Mouse (Mus musculus): Measurements from ENCODE around the gene Gm5127.

Gene Gm5127

GRCm38 (mm10) chrX:106582886-106583285 lies at the start of gene Gm5127:
Gene Gm5127 (plus strand): TSS chrX:106583186.
- no peak for DNase-seq (ENCODE audit: low spot score in 2 of 2)

DNA sequence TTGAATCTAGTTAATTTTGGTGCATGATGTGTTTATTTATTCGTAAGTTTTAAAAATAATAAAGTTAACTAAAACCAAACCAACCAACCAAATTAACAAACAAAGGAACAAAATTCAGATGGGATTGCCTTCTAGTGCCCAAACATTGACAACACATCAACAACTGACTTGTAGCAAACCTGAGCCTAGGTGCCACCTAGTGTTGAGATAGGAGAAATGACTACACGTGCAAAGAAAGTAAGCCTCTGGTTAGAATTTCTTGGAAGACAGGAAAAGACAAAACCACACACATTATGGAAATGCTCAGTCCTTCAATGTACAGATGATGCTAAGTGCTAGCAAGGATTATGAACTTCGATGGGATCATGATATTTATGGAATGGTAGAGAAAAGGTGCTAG lies 46.6 kb upstream of the Gm5127 start:
- no peak for DNase-seq (ENCODE audit: low spot score in 2 of 2)

GRCm38 (mm10) chrX:106555457-106555856 lies 27.5 kb upstream of the Gm5127 start:
- DNase-seq (ENCODE audit: low spot score in 2 of 2), result no peak

DNA sequence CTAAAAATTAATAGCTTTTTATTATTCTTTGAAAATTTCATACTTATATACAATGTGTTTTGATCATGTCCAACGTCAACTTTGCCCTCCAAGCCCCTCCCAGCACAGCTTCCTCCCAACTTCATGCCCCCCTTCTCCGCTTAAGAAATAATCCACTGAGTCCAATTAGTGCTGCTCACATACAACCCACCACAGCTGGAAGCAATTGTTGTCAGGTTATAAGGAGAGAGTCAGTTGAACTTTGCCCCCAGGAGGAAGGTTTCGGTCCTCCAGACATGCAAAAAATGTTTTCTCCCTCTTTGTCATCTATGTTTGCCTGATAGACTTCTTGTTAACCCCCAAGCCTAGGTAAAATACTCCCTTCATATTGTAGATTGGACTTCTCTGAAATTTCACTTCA lies 4.0 kb upstream of the Gm5127 start:
- no peak for DNase-seq (ENCODE audit: low spot score in 2 of 2)

- DNase-seq (ENCODE audit: low spot score in 2 of 2), result no peak
These were observed 2.6 kb upstream of the Gm5127 start for GRCm38 (mm10) chrX:106580410-106580809.

DNA sequence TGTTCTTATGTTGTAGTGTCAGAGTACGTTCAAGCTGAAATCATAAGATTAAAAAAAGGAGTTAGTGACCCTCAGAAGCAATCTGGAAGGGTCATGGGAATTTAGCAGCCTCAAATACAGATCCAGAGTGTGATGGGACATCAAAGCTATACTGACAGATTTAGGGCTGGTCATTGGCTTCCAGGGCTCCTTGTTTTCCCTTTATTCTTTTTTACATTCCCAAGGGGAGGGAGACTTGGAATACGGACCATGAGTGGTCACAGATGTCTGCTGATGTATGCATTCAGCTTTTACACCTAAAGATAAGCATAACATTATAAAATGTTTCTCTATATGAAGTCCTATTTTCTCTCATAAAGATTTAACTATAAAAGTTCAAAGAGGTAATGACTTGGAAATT lies 789 bp upstream of the Gm5127 start:
- DNase-seq (ENCODE audit: low spot score in 2 of 2), result no peak

- DNase-seq (ENCODE audit: low spot score in 2 of 2), result no peak
These were observed 10.9 kb downstream of the Gm5127 start for GRCm38 (mm10) chrX:106593914-106594313.

- no peak for DNase-seq (ENCODE audit: low spot score in 2 of 2)
These were observed 12.9 kb downstream of the Gm5127 start for GRCm38 (mm10) chrX:106595904-106596303.

- no peak for DNase-seq (ENCODE audit: low spot score in 2 of 2)
These were observed 19.7 kb downstream of the Gm5127 start for GRCm38 (mm10) chrX:106602574-106603258.

DNA sequence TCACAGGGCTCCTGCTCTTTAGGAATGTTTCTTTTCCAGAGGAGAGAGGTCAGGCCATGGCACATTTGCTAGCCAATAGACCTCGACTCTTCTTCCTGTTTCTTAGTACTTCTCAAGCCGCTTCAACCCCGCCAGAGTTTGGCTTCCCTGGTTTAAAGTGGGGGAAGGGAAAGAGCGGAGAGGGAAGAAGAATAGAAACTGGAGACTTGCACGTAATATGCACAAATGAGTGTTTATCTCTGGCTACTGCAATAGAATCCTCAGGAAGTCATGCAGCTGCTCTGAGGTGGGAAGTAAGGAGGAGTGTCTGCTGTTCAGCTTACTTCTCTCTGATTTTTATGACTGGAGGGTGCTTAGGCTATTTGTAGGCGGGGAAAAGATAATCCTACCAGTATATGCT lies 20.4 kb downstream of the Gm5127 start, which contains the start of gene Cysltr1:
Gene Cysltr1, minus strand, starts transcription at position 294 of the 400 bp plus-strand sequence.
- DNase-seq (ENCODE audit: low spot score in 2 of 2), result peak in 1 of 2 experiments; percentile 0

DNA sequence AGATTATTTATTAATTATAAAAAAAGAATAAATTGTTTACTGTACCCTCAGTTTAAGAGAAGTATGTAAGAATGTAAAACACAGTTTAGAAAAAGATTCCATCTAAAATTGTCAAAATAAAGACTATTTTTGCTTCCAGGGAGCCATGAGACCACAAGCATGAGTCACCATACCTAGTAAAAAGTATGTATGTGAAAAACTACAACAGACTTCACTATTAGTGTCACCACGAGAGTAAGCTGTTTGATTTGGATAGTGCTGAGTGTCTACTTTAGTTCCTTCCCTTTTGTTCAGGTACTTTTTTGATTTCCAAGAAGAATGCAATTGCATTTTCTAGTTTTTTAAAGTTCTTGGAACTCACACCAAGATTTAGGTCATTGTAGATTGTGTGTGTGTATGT lies 39.5 kb downstream of the Gm5127 start:
- no peak for DNase-seq (ENCODE audit: low spot score in 2 of 2)

DNA sequence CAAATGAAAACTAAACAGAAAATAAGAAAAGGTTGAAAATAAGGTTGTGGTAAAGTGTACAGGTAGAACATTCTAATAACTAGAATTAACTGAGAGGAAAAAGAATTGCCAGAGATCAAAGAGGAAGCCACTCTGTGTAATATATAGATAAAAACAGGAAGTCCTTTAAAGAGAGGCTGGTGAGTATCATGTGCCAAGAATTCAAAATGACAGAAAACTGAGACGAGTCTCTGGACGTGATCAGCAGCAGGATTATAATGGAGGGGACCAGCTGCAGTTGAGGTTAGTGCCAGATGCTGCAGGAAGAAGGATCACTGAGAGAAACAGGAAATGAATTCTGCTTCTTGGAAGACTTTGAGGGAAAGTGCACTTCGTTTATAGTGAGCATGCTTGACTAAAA lies 40.7 kb downstream of the Gm5127 start:
- no peak for DNase-seq (ENCODE audit: low spot score in 2 of 2)

DNA sequence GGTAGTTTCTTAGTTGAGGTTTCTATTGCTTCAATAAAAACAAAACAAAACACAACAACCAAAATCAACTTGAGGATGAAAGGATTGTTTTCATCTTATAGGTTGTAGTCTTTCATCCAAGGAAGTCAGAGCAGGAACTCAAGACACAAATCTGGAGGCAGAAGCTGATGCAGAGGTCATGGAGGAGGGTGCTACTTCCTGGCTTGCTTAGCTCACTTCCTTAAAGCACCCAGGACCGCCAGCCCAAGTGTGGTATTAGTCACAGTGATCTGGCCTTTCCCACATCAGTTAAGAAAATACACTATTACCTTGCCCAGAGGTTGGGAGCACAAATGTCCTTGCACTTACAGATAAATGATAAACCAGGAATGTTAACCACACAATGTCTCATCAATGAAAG lies 45.5 kb downstream of the Gm5127 start:
- no peak for DNase-seq (ENCODE audit: low spot score in 2 of 2)

DNA sequence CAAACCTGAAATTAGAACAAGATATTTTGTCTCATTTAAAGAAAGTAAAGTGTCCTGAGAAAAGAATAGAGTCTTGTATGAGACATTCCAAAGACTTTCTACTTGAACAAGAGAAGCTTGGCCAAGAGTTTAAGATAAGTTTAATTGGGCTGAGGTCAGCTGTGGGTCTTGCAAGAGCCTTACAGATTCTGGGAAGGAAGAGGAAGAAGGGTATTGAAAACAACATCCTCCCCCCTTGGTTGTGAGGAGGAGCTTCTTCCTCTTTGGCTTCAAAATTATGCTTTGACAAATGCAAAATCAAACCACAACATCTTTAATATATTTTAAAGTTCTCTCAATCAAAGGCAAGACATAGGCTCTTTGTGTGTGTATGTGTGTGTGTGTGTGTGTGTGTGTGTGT lies 50.6 kb downstream of the Gm5127 start:
- no peak for DNase-seq (ENCODE audit: low spot score in 2 of 2)

- DNase-seq (ENCODE audit: low spot score in 2 of 2), result no peak
These were observed 52.0 kb downstream of the Gm5127 start for GRCm38 (mm10) chrX:106634799-106635541.

DNA sequence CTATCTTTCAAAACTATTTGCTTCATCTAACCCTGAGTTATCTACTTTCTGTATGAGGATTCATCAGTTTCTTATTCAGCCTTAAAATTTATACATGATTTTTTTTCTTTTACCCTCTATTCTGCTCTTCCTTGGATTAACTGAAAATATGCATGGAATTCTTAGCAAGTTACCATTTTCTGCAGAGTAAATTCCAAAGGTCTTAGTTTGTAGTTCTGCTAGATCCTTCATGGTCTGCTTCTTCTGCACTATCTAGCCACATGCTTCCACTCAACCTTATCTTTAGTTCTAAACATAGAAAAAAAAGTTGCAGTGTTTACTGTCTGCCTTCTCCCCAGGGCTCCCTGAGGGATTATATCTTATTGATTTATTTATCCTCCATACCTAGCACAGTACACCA lies 79.1 kb downstream of the Gm5127 start:
- DNase-seq (ENCODE audit: low spot score in 2 of 2), result no peak

DNA sequence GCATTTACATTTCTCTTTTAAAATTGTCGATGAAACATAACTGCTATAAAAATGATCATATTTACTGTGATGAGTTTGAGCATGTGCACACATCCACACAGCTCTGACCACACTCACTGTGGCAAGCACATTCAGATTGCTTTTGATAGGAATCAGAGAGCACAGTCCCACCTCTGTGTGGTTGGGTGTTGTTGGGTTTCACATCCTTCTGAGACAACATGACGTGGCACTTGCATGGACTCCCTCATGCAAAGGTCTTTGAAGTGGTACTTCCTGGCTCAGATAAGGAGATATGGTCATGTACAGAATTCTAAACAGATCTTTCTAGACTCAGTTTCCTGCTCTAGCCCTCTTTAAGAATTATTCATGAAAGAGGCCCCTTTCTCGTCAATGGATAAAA lies 121.6 kb downstream of the Gm5127 start:
- DNase-seq (ENCODE audit: low spot score in 2 of 2), result no peak

DNA sequence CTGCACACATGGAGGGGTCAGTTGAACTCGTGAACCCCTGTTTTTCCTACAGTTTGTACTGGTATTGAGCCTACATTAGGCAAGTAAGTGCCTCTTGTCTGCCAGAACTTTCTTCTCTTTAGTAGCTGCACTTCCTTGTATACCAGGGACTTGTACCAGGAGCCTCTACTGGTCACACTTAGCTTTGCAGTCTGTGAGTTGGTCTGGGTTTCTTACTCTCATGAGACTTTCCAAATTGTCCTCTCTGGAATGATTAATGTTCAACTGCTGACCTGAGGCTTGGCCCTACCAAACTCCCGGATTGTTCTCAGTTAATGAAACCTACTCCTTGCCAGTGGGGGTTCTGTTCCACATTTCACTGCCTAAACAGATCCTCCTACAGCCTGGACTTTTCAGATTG lies 134.2 kb downstream of the Gm5127 start:
- DNase-seq (ENCODE audit: low spot score in 2 of 2), result no peak

GRCm38 (mm10) chrX:106742241-106742640 lies 159.3 kb downstream of the Gm5127 start:
- DNase-seq (ENCODE audit: low spot score in 2 of 2), result no peak

DNA sequence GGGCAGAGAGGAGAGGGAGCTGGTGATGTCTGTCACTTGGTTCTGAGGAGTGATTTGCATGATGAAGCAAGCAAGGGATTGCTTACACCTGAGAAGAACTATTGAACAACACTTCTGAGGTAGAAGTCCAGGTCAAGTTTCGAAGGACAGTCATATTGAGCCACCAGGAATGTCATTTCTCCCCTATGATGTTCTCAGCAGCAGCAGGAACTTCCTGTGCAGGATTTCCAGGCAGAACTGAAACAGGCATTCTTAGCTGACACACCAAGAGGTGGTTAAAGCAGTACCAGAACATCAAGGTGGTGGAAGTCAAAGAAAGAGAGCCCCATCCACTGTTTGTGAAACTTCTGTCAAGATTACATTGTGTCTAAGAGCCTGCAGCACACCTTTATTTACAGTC lies 172.3 kb downstream of the Gm5127 start:
- no peak for DNase-seq (ENCODE audit: low spot score in 2 of 2)

Data from left cerebral cortex, adult 9 months (tissue).